Mouse (Mus musculus): ENCODE measurements at regions not wholly inside any gene's neighbourhood (a gene's known extent, or its start where the extent isn't known, plus 50 kb on each side); places are given as distances from the start of the nearest gene placed in this dataset.
A peak's percentile ranks its signal among the peaks of the same experiment; 100 is the strongest.

DNA sequence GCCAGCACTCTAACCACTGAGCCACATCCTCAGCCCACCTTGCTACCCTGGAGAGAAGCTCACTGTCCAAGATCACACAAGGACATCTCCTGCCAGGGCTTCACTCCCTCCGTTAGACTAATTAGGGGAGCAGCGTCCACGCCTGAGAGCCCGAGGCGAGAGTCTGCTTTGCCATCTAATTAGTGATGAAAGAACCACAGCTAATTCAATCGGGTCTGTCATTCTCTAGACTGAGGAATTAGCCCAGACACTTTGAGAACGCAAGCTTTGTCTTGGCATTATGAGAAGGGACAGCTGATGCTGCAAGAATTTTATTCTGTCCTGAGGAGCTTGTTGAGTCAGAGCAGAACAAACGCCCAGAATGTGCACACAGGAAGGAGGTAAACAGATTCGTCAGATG lies 200.5 kb upstream of the Zc3h12c start:
- Histone ChIP-seq H3K4me2 (ENCODE audit: low read depth, low read length) (no peak overlapping the region), H3K4me1 (ENCODE audit: control insufficient read depth, insufficient read depth, low read length) (no peaks in the 10 kb centered on the region), H3K27me3 (replicated peaks; ENCODE audit: control insufficient read depth, insufficient read depth, low read length) (0 out of 2 replicates have a peak, but pooled peaks cover 2% of the 10 kb centered on the region), H3K9me3 (ENCODE audit: control insufficient read depth, low read length) (no peaks in the 10 kb centered on the region), H3K36me3 (ENCODE audit: control insufficient read depth, insufficient read depth, low read length) (no peaks in the 10 kb centered on the region), H3K27ac (replicated peaks; ENCODE audit: low read depth, low read length) (no peak overlapping the region), H3K9ac (ENCODE audit: low read depth, low read length) (no peak overlapping the region), H3K4me3 (ENCODE audit: low read depth, low read length) (no peak overlapping the region)
- WGBS: 40% methylated on average over 9 of the region's 9 CpGs
- DNase-seq (ENCODE audit: low spot score) (peak; percentile 45), ATAC-seq (ENCODE audit: low read depth) (peak; percentile 12; the same call in 1 of the 2 replicates)

DNA sequence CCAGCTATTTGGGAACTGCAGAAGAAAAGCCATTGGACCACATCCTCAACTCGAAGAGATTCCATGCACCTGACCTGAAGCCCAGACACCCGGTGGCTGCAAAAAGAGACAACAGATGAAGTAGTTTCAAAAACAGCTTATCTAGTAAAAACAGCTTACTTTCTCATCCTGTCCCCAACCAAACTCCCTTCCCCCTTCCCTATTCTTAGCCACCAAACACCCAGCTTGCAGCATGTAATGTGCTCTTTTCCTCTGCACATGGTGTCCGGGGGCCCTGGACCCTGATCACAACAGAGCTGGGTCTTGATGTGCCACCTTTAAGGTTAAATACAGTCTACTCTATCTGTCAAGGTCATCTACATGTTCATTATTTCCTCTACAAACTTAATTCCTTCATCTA lies 199.7 kb upstream of the Zc3h12c start:
- H3K4me1 ChIP-seq (ENCODE audit: control insufficient read depth, insufficient read depth, low read length): no peaks in the 10 kb centered on the region
- no peak overlapping the region for H3K9ac ChIP-seq (ENCODE audit: low read depth, low read length)
- ATAC-seq (ENCODE audit: low read depth) (no peak), DNase-seq (ENCODE audit: low spot score) (no peak)
- WGBS: 78% methylated on average over 3 of the region's 3 CpGs
- no peak overlapping the region for H3K4me2 ChIP-seq (ENCODE audit: low read depth, low read length)
- no peaks in the 10 kb centered on the region for H3K9me3 ChIP-seq (ENCODE audit: control insufficient read depth, low read length)
- no peaks in the 10 kb centered on the region for H3K36me3 ChIP-seq (ENCODE audit: control insufficient read depth, insufficient read depth, low read length)
- no peak overlapping the region for H3K27ac ChIP-seq (replicated peaks; ENCODE audit: low read depth, low read length)
- H3K27me3 ChIP-seq (replicated peaks; ENCODE audit: control insufficient read depth, insufficient read depth, low read length): 0 out of 2 replicates have a peak, but pooled peaks cover 2% of the 10 kb centered on the region
- no peak overlapping the region for H3K4me3 ChIP-seq (ENCODE audit: low read depth, low read length)

DNA sequence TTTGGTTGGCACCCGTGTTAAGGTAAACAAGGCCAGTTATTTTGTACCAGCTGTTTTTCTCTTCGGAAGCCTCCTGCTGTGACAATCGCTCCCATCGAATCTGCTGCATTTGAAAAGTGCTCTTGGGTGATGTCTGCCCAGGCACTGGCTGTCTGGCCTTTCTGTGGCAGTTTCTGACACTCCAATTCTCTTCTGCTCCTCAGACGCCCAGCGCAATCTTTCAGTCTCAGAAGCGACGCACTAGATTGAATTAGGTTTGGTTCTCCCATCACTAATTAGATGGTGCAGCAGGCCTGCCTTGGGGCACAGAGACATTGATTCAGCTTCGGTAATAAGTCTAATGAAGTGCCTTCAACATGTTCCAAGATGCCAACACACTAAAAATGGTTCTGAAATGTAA lies 197.7 kb upstream of the Zc3h12c start:
- no peak for ATAC-seq (ENCODE audit: low read depth)

DNA sequence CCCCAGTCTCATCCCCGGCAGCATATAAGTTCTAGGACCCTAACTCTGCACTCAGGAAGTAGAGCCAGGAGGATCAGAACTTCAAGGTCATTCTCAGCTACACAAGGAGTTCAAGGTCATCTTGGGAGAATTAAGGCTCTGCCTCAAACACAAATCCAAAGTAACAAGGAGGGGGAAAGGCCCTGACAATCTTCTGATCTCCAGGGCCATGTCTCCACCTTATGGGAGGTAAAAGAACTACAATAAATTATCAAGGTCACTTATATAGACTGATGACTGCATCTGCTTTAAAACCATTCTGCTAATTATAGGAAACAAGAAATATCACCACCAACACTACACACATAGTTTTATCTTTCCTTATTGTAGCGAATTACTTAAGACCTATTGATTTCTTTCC lies 193.2 kb upstream of the Zc3h12c start:
- no peaks in the 10 kb centered on the region for H3K36me3 ChIP-seq (ENCODE audit: control insufficient read depth, insufficient read depth, low read length)
- no peak overlapping the region for H3K27ac ChIP-seq (replicated peaks; ENCODE audit: low read depth, low read length)
- H3K27me3 ChIP-seq (replicated peaks; ENCODE audit: control insufficient read depth, insufficient read depth, low read length): no peaks in the 10 kb centered on the region
- WGBS: 77% methylated on average over 2 of the region's 2 CpGs
- H3K4me1 ChIP-seq (ENCODE audit: control insufficient read depth, insufficient read depth, low read length): no peaks in the 10 kb centered on the region
- H3K9ac ChIP-seq (ENCODE audit: low read depth, low read length): no peak overlapping the region
- H3K4me2 ChIP-seq (ENCODE audit: low read depth, low read length): no peak overlapping the region
- DNase-seq (ENCODE audit: low spot score): no peak
- no peaks in the 10 kb centered on the region for H3K9me3 ChIP-seq (ENCODE audit: control insufficient read depth, low read length)
- no peak for ATAC-seq (ENCODE audit: low read depth)
- no peak overlapping the region for H3K4me3 ChIP-seq (ENCODE audit: low read depth, low read length)

More for the DNA sequence above, 197.7 kb upstream of the Zc3h12c start:
- H3K9ac ChIP-seq (ENCODE audit: low read depth, low read length): no peak overlapping the region
- H3K27me3 ChIP-seq (replicated peaks; ENCODE audit: control insufficient read depth, insufficient read depth, low read length): 0 out of 2 replicates have a peak, but pooled peaks cover 2% of the 10 kb centered on the region
- no peaks in the 10 kb centered on the region for H3K4me1 ChIP-seq (ENCODE audit: control insufficient read depth, insufficient read depth, low read length)
- no peaks in the 10 kb centered on the region for H3K36me3 ChIP-seq (ENCODE audit: control insufficient read depth, insufficient read depth, low read length)
- H3K27ac ChIP-seq (replicated peaks; ENCODE audit: low read depth, low read length): no peak overlapping the region
- H3K9me3 ChIP-seq (ENCODE audit: control insufficient read depth, low read length): no peaks in the 10 kb centered on the region
- no peak for DNase-seq (ENCODE audit: low spot score)
- no peak overlapping the region for H3K4me2 ChIP-seq (ENCODE audit: low read depth, low read length)
- no peak overlapping the region for H3K4me3 ChIP-seq (ENCODE audit: low read depth, low read length)
- WGBS: 51% methylated on average over 9 of the region's 9 CpGs

DNA sequence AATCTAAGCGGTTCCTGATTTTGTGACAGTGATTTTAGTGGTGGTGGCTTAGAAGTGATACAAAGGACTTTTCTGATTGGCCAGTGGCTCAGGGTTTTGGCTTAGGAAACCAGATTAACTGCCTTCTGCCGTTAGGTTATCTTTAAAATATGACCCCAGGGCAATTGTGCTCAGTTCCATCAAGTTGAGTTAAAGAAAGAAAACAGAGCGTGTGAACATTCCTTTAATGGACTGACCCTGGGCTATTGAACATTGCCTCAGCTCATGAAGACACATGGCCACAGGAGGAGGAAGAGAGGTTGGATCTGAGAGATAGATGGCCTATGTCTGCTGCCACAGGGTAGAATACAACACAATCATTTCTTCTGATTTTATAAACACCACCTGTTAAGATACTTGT lies 191.0 kb upstream of the Zc3h12c start:
- H3K27me3 ChIP-seq (replicated peaks; ENCODE audit: control insufficient read depth, insufficient read depth, low read length): no peaks in the 10 kb centered on the region
- 63% methylated on average over 3 of the region's 3 CpGs for WGBS
- no peaks in the 10 kb centered on the region for H3K36me3 ChIP-seq (ENCODE audit: control insufficient read depth, insufficient read depth, low read length)
- no peak overlapping the region for H3K9ac ChIP-seq (ENCODE audit: low read depth, low read length)
- H3K4me3 ChIP-seq (ENCODE audit: low read depth, low read length): no peak overlapping the region
- H3K4me1 ChIP-seq (ENCODE audit: control insufficient read depth, insufficient read depth, low read length): no peaks in the 10 kb centered on the region
- H3K4me2 ChIP-seq (ENCODE audit: low read depth, low read length): no peak overlapping the region
- H3K27ac ChIP-seq (replicated peaks; ENCODE audit: low read depth, low read length): no peak overlapping the region
- DNase-seq (ENCODE audit: low spot score): no peak
- ATAC-seq (ENCODE audit: low read depth): no peak
- H3K9me3 ChIP-seq (ENCODE audit: control insufficient read depth, low read length): no peaks in the 10 kb centered on the region

DNA sequence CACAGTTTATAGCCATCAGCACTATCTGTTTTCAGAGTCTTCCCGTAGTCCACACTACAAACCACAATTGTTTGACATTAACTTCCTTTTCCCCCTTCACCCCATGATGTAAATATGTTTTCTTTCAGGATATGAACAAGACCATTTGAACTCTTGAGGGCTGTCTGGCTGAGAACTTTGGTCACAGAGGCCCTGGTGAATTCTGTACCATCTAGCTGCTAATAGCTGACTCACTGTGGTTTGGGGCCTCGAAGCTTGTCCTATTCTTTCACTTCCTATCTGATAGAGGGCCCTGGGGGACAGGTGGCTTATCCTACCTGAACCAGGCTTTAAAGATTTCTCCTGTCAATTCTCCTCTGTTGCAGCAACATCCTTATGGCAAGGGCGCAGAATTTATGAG lies 188.2 kb upstream of the Zc3h12c start:
- ATAC-seq (ENCODE audit: low read depth): no peak
- no peak overlapping the region for H3K4me2 ChIP-seq (ENCODE audit: low read depth, low read length)
- H3K9me3 ChIP-seq (ENCODE audit: control insufficient read depth, low read length): no peaks in the 10 kb centered on the region
- no peak overlapping the region for H3K4me3 ChIP-seq (ENCODE audit: low read depth, low read length)
- WGBS: 86% methylated on average over 3 of the region's 3 CpGs
- H3K9ac ChIP-seq (ENCODE audit: low read depth, low read length): no peak overlapping the region
- H3K4me1 ChIP-seq (ENCODE audit: control insufficient read depth, insufficient read depth, low read length): no peaks in the 10 kb centered on the region
- no peaks in the 10 kb centered on the region for H3K36me3 ChIP-seq (ENCODE audit: control insufficient read depth, insufficient read depth, low read length)
- DNase-seq (ENCODE audit: low spot score): no peak
- no peak overlapping the region for H3K27ac ChIP-seq (replicated peaks; ENCODE audit: low read depth, low read length)
- no peaks in the 10 kb centered on the region for H3K27me3 ChIP-seq (replicated peaks; ENCODE audit: control insufficient read depth, insufficient read depth, low read length)

DNA sequence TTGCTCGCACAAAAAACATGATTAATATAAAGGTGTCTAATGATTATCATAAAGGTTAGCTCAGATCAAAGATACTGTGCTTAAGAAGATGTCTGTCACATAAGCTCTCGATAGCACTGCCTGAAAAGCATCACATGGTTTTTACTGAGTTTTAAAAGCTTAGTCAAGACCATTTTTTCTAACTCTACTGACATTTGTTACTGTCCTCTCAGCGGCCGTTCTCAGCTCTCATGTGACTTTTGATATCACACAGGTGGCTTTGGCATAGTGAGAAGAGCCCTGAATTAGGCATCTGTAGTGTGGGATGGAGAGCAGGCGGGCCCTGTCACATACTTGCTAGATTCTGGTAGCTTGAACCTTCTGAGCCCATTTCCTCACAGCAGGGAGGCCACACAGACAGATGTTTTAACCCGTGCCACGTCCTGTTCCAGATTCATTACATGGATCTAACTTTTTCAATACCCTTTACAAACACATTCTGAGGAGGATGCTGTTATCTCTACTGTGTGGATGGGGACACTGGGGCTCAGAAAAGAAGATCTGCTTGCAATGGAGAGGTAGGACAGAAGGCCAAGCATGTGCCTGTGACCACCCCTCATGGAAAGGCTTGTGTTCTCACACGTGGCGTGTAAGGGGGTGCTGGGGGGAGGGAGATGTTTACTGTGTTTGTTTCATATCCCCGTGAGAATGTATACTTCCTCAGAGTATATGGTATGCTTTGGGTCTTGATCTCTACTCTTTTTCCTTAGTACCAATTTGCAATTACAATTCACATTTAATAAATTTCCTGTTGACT lies 187.0 kb upstream of the Zc3h12c start:
- no peaks in the 10 kb centered on the region for H3K9me3 ChIP-seq (ENCODE audit: control insufficient read depth, low read length)
- H3K36me3 ChIP-seq (ENCODE audit: control insufficient read depth, insufficient read depth, low read length): no peaks in the 10 kb centered on the region
- DNase-seq (ENCODE audit: low spot score) (no peak), ATAC-seq (ENCODE audit: low read depth) (no peak)
- no peaks in the 10 kb centered on the region for H3K27me3 ChIP-seq (replicated peaks; ENCODE audit: control insufficient read depth, insufficient read depth, low read length)
- H3K4me1 ChIP-seq (ENCODE audit: control insufficient read depth, insufficient read depth, low read length): no peaks in the 10 kb centered on the region
- 73% methylated on average over 10 of the region's 10 CpGs for WGBS
- no peak overlapping the region for H3K9ac ChIP-seq (ENCODE audit: low read depth, low read length)
- H3K4me3 ChIP-seq (ENCODE audit: low read depth, low read length): no peak overlapping the region
- no peak overlapping the region for H3K27ac ChIP-seq (replicated peaks; ENCODE audit: low read depth, low read length)
- no peak overlapping the region for H3K4me2 ChIP-seq (ENCODE audit: low read depth, low read length)

DNA sequence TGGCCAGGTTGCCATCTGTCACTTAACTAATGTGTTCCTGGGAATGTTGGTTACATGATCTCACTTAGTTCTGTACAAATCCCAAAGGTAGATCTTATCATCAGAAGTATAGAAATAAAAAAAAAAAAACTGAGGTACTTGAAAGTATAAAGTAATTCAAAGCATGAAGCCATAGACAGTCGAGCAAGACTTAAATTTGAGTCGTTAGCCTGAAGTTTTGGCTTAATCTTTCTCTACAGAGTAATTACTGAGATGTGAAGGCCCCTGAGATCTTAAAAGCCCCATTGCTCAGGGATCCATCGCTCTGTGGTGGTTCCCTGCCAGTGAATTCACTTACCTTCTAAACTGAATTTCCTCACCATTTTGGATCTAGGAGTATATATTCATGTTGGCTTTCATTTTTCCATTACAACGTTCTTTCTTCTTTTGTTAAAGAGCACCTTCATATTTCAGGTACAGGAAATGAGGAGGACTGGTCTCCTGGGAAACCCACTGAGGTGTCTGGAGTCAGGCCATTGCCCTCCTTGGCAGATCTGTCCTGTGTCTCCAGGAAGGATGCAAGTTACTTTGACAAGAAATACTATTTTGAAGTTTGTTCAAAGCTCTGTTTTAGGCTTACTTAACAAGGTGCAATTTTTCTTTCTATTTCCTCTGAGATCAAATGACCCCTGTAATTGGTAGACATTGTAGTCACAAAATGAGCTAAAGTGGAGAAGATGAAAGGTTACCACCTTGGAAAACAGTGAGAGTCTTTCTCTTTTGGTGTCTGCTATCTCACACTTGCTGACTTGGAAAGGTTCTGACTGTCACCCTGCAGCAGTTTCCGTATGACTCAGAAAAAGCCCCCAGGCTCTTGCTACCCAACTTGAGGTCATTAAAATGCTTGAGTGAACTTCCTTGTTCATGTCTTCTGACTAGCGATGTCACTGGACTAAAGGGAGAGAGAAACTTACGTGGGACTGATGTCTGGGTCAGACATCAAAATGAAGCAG lies 180.5 kb upstream of the Zc3h12c start:
- Histone ChIP-seq H3K4me2 (ENCODE audit: low read depth, low read length) (no peak overlapping the region), H3K27me3 (replicated peaks; ENCODE audit: control insufficient read depth, insufficient read depth, low read length) (no peaks in the 10 kb centered on the region), H3K9me3 (ENCODE audit: control insufficient read depth, low read length) (no peaks in the 10 kb centered on the region), H3K27ac (replicated peaks; ENCODE audit: low read depth, low read length) (no peak overlapping the region), H3K36me3 (ENCODE audit: control insufficient read depth, insufficient read depth, low read length) (no peaks in the 10 kb centered on the region), H3K9ac (ENCODE audit: low read depth, low read length) (no peak overlapping the region), H3K4me1 (ENCODE audit: control insufficient read depth, insufficient read depth, low read length) (no peaks in the 10 kb centered on the region), H3K4me3 (ENCODE audit: low read depth, low read length) (no peak overlapping the region)
- DNase-seq (ENCODE audit: low spot score): no peak
- ATAC-seq (ENCODE audit: low read depth): no peak
- WGBS: 66% methylated on average over 7 of the region's 7 CpGs

Data from embryonic facial prominence, embryonic 14.5 days (tissue).